Mouse (Mus musculus): ENCODE measurements at regions not wholly inside any gene's neighbourhood (a gene's known extent, or its start where the extent isn't known, plus 50 kb on each side); places are given as distances from the start of the nearest gene placed in this dataset.

DNA sequence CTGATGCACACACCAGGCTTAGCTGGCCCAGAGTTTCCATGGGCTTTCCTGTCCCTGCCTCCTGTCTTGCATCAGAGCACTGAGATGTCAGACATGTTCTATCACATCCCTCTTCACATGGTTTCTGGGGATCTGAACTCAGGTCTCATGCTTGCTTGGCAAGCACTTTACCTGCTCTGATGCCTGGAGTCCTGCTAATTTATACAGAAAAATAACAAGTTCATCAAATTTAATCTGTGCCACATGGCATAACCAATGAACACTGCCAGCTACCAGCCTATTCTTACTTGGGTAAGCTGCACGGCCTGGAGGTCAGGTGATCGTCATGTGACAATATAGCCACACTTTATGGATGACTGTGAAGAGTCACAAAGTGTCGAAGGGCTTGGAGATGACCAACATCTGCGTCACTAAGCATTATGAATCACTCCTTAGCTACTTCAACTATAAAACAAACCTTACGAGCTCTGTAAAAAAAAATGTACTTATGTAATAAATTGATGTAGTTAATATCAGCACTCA, 186.2 kb downstream of the Hlx start:
- no peak for DNase-seq (ENCODE audit: low spot score)
- Histone ChIP-seq H3K4me1 (no peaks in the 10 kb centered on the region), H3K27ac (no peak overlapping the region), H3K27me3 (ENCODE audit: low read depth, poor library complexity, severe bottlenecking) (no peaks in the 10 kb centered on the region), H3K9me3 (replicated peaks) (no peaks in the 10 kb centered on the region), H3K36me3 (no peaks in the 10 kb centered on the region), H3K4me3 (no peak overlapping the region)
- 93% methylated on average over 5 of the region's 5 CpGs for WGBS

DNA sequence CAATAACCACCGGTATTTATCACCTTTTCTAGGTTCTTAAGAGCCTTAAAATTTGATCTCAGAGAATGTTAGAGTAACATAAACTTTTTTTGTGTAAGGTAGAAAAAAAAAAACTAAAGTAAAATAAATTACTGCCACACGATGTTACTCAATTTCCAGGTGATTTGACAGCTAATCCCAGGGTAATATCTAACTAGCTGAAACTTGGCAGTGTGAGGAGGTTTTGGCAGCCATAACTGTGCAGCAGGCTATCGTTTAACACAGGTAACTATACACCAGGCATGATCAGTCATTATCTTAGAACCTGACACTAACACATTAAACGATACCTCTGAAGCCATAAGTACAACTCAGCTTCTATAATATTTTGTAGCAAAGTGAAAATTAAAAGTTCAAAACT, 187.3 kb downstream of the Hlx start:
- Histone ChIP-seq H3K4me1 (no peaks in the 10 kb centered on the region), H3K36me3 (no peaks in the 10 kb centered on the region), H3K27ac (no peak overlapping the region), H3K27me3 (ENCODE audit: low read depth, poor library complexity, severe bottlenecking) (no peaks in the 10 kb centered on the region), H3K4me3 (no peak overlapping the region), H3K9me3 (replicated peaks) (no peaks in the 10 kb centered on the region)
- WGBS, result 79% methylated on average over 4 of the region's 4 CpGs
- DNase-seq (ENCODE audit: low spot score), result no peak

DNA sequence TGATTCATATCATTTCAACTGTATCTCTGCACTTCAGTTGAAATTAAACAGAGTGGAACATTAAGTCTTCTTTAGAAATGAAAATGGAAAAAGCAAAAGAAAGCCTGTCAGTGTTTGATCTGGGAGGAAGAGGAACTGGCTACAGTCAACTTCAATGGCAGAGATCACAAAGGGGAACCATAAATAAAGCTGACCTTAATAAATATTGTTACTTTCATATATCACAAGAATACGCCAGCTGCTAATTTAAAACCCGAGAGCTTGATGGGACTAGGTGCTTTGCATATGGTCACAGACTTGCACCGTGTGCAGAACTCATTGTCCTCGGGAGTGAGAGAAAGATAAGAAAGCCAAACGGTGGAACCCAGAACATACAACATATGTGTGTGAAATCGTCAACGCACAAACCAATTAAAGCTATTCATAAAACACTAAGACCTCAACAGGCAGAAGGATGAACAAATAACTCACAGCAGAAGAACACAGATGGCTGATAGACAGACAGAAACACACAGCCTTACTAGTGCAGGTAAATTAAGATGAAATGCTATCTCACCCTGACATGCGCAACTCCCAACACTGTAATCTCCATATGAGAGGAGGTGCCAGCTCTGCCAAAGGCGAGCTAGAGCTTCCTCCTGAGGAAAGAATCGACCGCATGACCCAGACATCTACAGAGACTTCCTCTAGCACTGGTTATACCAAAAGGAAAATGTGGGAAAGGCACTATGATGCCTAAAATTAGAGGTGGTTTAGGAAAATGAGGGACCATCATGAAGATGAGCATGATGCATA, 189.9 kb downstream of the Hlx start:
- no peaks in the 10 kb centered on the region for H3K36me3 ChIP-seq
- no peaks in the 10 kb centered on the region for H3K27me3 ChIP-seq (ENCODE audit: low read depth, poor library complexity, severe bottlenecking)
- no peak overlapping the region for H3K27ac ChIP-seq
- no peak for DNase-seq (ENCODE audit: low spot score)
- no peaks in the 10 kb centered on the region for H3K9me3 ChIP-seq (replicated peaks)
- peaks cover 8% of the 10 kb centered on the region for H3K4me1 ChIP-seq
- WGBS, result 83% methylated on average over 11 of the region's 11 CpGs
- H3K4me3 ChIP-seq, result no peak overlapping the region

DNA sequence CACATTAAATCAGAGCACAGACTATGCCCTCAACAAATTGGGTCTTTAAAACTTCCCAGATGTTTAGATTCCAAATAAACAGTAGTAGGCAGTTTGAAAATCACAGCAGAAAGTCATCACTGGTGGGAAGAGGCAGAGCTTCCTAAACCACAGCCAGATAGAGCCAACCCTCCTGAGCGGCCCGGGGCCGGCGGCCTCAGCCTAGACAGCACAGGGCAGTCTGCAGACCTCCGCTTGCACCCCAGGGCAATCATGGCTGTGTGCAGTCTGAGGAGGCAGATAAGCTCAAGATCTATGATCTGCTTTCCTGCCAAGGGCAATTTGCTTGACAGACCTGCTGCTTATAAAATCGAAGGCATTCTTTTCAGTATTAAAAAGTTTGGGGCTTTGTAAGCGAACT, 192.6 kb downstream of the Hlx start:
- DNase-seq (ENCODE audit: low spot score), result peak; percentile 43
- Histone ChIP-seq H3K36me3 (no peaks in the 10 kb centered on the region), H3K4me3 (no peak overlapping the region), H3K4me1 (peaks cover 8% of the 10 kb centered on the region), H3K27me3 (ENCODE audit: low read depth, poor library complexity, severe bottlenecking) (0 out of 2 replicates have a peak, but pooled peaks cover 3% of the 10 kb centered on the region), H3K9me3 (replicated peaks) (no peaks in the 10 kb centered on the region), H3K27ac (no peak overlapping the region)
- 57% methylated on average over 7 of the region's 7 CpGs for WGBS

DNA sequence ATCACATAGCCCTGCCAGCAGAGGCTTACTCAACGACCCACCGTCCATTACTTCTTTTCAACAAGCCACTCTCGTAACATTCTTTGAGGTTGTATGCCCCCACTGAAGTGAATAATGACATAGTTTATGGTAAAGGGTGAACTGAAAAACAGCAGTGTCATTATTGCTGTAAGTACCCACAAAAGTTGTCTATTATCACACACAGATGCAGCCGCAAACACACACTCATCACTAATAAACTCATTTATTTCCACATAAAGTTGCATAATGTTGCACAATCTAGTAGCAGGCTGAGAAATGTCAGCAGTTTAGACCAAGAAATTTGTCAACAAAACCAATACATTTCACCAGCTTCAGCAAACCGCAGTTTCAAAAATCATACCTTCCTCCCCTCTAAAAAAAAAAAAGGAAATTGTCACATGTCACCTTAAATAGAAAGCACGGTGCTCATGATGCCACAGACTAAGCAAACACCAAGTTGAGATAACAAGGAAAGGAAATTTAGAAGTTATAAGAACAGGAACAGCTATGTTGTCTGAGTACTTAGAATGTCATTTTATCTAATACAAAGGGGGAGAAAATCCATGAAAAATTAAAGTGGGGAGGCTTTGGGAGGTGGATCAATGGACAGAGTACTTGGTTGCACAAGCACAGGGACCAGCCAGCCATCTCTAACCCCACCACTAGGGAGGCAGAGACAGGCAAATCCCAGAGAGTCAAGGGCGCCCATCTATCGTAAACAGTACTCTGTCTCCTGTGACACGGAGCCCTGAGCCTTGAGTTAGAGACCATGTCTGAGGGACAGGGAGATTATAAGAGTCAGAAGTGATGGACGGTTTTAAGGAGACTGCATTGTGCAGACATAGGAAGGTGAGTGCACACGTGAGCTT, 195.9 kb downstream of the Hlx start:
- Histone ChIP-seq H3K4me1 (peaks cover 29% of the 10 kb centered on the region), H3K27ac (no peak overlapping the region), H3K9me3 (replicated peaks) (no peaks in the 10 kb centered on the region), H3K36me3 (no peaks in the 10 kb centered on the region), H3K27me3 (ENCODE audit: low read depth, poor library complexity, severe bottlenecking) (0 out of 2 replicates have a peak, but pooled peaks cover 3% of the 10 kb centered on the region), H3K4me3 (no peak overlapping the region)
- 83% methylated on average over 11 of the region's 11 CpGs for WGBS
- DNase-seq (ENCODE audit: low spot score), result no peak

DNA sequence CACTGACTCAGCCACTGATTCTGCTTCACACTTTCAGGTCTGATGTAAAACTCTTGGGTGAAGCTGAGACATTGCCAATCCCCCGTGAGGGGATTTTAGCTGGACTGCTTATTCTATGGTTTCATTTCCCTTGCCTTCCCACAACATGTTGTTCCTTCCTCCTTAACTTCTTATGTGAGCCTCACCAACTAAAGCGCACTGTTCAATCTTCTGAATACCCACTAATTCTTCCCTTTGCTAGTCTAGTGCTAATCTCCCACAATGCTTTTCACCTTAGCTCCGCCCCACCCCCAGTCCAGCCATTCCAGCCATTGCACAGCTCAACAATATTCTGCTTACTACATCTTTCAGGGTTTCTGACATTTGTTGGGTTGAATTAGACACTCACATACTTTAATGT, 196.7 kb downstream of the Hlx start:
- no peaks in the 10 kb centered on the region for H3K36me3 ChIP-seq
- H3K27ac ChIP-seq, result no peak overlapping the region
- 0 out of 2 replicates have a peak, but pooled peaks cover 3% of the 10 kb centered on the region for H3K27me3 ChIP-seq (ENCODE audit: low read depth, poor library complexity, severe bottlenecking)
- H3K9me3 ChIP-seq (replicated peaks), result no peaks in the 10 kb centered on the region
- no peak for DNase-seq (ENCODE audit: low spot score)
- 93% methylated on average over 3 of the region's 3 CpGs for WGBS
- peaks cover 29% of the 10 kb centered on the region for H3K4me1 ChIP-seq
- no peak overlapping the region for H3K4me3 ChIP-seq

DNA sequence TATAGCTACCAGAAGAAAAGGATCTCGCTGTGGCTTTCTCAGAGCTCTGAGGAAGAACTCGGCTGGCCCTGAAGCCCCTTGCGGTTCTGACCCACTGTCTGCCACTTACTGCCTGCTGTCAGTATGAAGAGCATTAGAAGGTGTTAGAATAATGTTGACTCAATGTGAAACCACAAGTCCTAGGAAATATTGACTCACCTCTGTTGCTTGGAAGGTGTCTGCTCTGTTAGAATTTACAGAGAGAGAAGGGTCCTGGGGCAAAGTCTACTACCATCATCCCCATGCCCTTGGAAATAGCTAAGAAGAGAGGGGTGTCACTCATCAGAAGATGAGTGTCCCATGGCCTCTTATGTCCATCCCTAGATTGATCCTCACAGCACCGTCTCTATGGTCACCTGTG, 197.9 kb downstream of the Hlx start:
- WGBS, result 89% methylated on average over 4 of the region's 4 CpGs
- Histone ChIP-seq H3K4me1 (peaks cover 24% of the 10 kb centered on the region), H3K27me3 (ENCODE audit: low read depth, poor library complexity, severe bottlenecking) (0 out of 2 replicates have a peak, but pooled peaks cover 3% of the 10 kb centered on the region), H3K27ac (no peak overlapping the region), H3K36me3 (no peaks in the 10 kb centered on the region), H3K4me3 (no peak overlapping the region), H3K9me3 (replicated peaks) (no peaks in the 10 kb centered on the region)
- DNase-seq (ENCODE audit: low spot score), result no peak

DNA sequence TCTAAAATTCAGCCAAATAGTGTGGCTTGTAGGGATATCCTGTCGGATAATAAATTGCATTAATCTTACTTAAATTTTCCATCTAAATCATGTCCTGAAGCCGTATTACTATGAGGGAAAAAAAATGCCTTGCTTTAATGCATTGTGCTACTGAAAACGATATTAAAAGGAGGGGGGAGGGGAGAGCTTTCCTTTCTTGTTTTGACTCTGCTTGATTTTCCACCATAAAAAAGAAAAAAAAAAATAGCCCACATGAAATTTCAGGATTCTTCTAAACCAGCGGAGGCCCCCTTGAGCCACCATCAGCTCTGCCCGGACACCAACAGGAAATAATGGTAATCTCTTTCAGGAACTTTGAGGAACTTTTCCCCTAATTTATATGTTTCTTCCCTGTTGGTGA, 198.5 kb downstream of the Hlx start:
- Histone ChIP-seq H3K4me3 (no peak overlapping the region), H3K27me3 (ENCODE audit: low read depth, poor library complexity, severe bottlenecking) (0 out of 2 replicates have a peak, but pooled peaks cover 3% of the 10 kb centered on the region), H3K36me3 (no peaks in the 10 kb centered on the region), H3K4me1 (peaks cover 21% of the 10 kb centered on the region), H3K9me3 (replicated peaks) (no peaks in the 10 kb centered on the region), H3K27ac (no peak overlapping the region)
- DNase-seq (ENCODE audit: low spot score), result no peak
- 75% methylated on average over 5 of the region's 5 CpGs for WGBS

DNA sequence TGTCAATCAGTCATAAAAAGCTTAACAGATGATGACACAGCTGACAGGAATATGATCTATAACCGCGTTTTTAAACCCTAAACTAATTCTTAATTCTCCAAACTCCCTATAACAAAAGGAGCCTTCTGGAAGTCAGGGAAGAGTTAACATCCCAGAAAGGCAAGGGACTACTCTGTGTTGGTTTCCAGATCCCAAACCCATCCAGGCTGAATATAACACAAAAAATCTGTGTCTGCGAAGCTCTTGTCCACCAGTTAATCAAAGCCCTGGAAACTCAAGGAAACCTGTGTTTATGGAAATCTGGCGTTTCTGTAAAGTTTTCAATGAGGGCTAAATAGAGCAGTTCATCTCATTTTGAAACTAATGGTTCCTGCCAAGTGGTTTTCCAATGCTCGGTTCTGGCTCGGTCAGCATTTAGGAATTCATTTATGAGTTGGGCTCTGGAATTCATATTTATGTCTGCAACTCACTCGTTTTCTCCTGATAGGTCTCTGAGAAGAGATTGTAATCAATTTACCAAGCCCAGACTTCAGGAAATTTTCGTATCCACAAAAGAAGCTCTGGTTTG, 199.8 kb downstream of the Hlx start:
- no peak for DNase-seq (ENCODE audit: low spot score)
- 85% methylated on average over 8 of the region's 8 CpGs for WGBS
- Histone ChIP-seq H3K27ac (no peak overlapping the region), H3K27me3 (ENCODE audit: low read depth, poor library complexity, severe bottlenecking) (0 out of 2 replicates have a peak, but pooled peaks cover 3% of the 10 kb centered on the region), H3K36me3 (no peaks in the 10 kb centered on the region), H3K9me3 (replicated peaks) (no peaks in the 10 kb centered on the region), H3K4me3 (no peak overlapping the region), H3K4me1 (peaks cover 21% of the 10 kb centered on the region)

DNA sequence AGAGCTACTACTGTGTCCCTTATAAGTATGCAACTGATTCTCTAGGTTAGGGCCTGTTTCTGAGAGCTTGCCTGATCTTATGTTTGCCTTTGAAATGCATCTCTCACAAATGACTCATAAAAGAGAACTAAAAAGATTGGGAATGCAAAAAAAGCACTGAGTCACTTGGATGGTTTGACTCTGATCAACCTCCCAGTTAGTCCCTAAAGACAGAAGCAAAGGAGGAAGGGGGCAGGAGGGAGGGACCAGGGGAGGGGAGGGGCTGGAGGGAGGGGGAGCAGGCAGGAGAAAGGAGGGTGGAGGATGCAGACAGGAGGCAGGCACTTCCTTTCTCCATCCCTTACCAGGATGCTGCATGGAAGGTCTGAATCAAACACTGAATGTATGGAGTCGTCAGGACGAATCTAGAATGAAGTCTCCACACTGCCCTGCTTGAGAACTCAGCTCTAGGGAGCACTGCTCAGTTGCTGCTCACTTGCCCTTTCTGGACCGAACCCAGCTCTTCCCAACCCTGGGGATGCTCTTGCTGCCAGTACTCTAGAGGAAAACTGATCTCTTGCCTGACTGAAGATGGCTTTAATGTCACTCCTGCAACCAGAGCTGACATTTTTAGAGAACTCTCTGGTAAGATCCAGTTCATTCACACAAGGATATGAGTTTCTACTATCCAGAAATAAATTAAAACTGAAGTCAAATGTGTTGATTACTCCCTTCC, 201.7 kb downstream of the Hlx start:
- H3K27me3 ChIP-seq (ENCODE audit: low read depth, poor library complexity, severe bottlenecking), result 0 out of 2 replicates have a peak, but pooled peaks cover 3% of the 10 kb centered on the region
- H3K27ac ChIP-seq, result no peak overlapping the region
- H3K9me3 ChIP-seq (replicated peaks), result no peaks in the 10 kb centered on the region
- 71% methylated on average over 3 of the region's 3 CpGs for WGBS
- H3K4me3 ChIP-seq, result no peak overlapping the region
- H3K36me3 ChIP-seq, result no peaks in the 10 kb centered on the region
- DNase-seq (ENCODE audit: low spot score), result no peak
- H3K4me1 ChIP-seq, result peaks cover 21% of the 10 kb centered on the region

DNA sequence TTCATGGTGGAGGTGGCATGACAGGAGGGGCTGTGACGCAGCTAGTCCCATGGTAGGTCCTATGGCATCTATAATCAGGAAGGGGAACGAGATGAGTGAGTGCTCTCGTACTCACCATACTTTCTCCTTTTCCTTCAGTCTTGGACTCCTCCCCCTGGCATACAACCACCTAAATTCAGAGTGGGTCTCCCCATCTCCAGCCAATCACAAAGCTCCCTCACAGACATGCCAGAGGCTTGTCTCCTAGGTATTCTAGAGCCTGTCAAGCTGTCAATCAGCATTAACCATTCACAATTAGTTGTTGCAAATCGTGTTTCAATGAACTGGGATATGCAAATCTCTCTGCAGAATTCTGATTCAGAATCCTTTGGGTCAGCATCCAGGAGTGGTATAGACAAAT, 206.7 kb downstream of the Hlx start:
- H3K36me3 ChIP-seq, result no peaks in the 10 kb centered on the region
- no peak overlapping the region for H3K27ac ChIP-seq
- no peak for DNase-seq (ENCODE audit: low spot score)
- H3K4me3 ChIP-seq, result no peak overlapping the region
- WGBS, result 85% methylated on average over 4 of the region's 4 CpGs
- peaks cover 4% of the 10 kb centered on the region; the same call in 1 of the 2 replicates for H3K4me1 ChIP-seq
- H3K27me3 ChIP-seq (ENCODE audit: low read depth, poor library complexity, severe bottlenecking), result no peaks in the 10 kb centered on the region
- no peaks in the 10 kb centered on the region for H3K9me3 ChIP-seq (replicated peaks)

DNA sequence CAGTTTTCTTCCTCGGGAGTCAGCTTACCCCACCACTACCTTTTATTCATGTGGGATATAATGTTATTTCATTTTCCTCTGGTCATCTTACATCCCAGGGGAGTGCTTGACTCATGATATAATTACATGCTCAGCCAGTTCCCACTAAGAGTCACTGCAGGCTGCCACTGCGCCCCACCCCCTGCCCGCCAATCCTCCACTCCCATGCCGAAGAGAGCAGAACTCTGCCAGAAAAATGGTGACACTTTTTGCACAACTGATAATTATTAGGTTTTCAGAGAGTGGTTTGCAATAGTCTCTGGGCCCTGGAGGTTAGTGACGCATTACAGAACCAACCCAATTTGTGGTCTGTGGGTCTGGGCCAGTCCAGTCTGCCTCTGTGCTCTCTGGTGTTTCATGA, 212.9 kb downstream of the Hlx start:
- 79% methylated on average over 5 of the region's 5 CpGs for WGBS
- Histone ChIP-seq H3K4me3 (no peak overlapping the region), H3K9me3 (replicated peaks) (no peaks in the 10 kb centered on the region), H3K4me1 (peaks cover 6% of the 10 kb centered on the region; the same call in 1 of the 2 replicates), H3K36me3 (no peaks in the 10 kb centered on the region), H3K27me3 (ENCODE audit: low read depth, poor library complexity, severe bottlenecking) (no peaks in the 10 kb centered on the region), H3K27ac (no peak overlapping the region)
- DNase-seq (ENCODE audit: low spot score), result no peak

All from limb, embryonic 10.5 days (tissue).